Mouse (Mus musculus): ENCODE measurements around the gene Map4k1. TPM values are rescaled to one million over a fixed set of nuclear protein-coding genes. Genes with fewer than 3 reads are reported as not detected.

Gene Map4k1
- total RNA-seq, 4 experiments from 2014 or later, result 0.50 to 1.1 (median 0.74) TPM

Small RNA genes within 50 kb of the gene (microRNA-seq; reads per million reads assigned to microRNA genes)
- not detected for gene Gm44408

Other genes starting within 250 kb of the Map4k1 start
- gene Mrps12, start 240.2 kb upstream of the Map4k1 start, total RNA-seq (2022), result 10 to 100 TPM; 64.0 to 72.6 (median 67.4) TPM
- gene Sars2, start 240.1 kb upstream of the Map4k1 start, total RNA-seq (2022), result 10 to 100 TPM; 13.1 to 15.0 (median 13.7) TPM
- not detected for gene Ccer2, start 225.9 kb upstream of the Map4k1 start, total RNA-seq (2022)
- 10 to 100 TPM; 84.0 to 92.6 (median 90.8) TPM for gene Sirt2, start 215.3 kb upstream of the Map4k1 start, total RNA-seq (2022)
- 10 to 100 TPM; 22.8 to 29.1 (median 28.1) TPM for gene Nfkbib, start 214.5 kb upstream of the Map4k1 start, total RNA-seq (2022)
- gene Rinl, start 193.1 kb upstream of the Map4k1 start, total RNA-seq (2022), result 1 to 10 TPM; 1.4 to 3.0 (median 1.6) TPM
- 100 to 1,000 TPM; 185 to 230 (median 214) TPM for gene Hnrnpl, start 173.5 kb upstream of the Map4k1 start, total RNA-seq (2022)
- 1,000 to 10,000 TPM; 2,066 to 2,754 (median 2,219) TPM for gene Ech1, start 156.8 kb upstream of the Map4k1 start, total RNA-seq (2022)
- gene Lgals4, start 148.2 kb upstream of the Map4k1 start, total RNA-seq (2022), result 10 to 100 TPM; 17.3 to 32.1 (median 24.6) TPM
- 1 to 10 TPM in 1 of 4 experiments, not detected in 3; 1.3 TPM for gene Lgals7, start 118.2 kb upstream of the Map4k1 start, total RNA-seq (2022)
- under 1 TPM; 0.12 to 0.32 (median 0.23) TPM for gene Capn12, start 100.6 kb upstream of the Map4k1 start, total RNA-seq (2022)
- gene Actn4, start 19.7 kb upstream of the Map4k1 start, total RNA-seq (2022), result 10 to 100 TPM; 57.8 to 82.0 (median 75.8) TPM
- 100 to 1,000 TPM; 152 to 167 (median 158) TPM for gene Eif3k, start 186 bp upstream of the Map4k1 start, total RNA-seq (2022)
- gene Ryr1, start 143.1 kb downstream of the Map4k1 start, total RNA-seq (2022), result 1 to 10 TPM in 2 of 4 experiments, under 1 TPM in 2; 0.79 to 1.5 (median 0.92) TPM
- 1 to 10 TPM in 3 of 4 experiments, under 1 TPM in 1; 1.00 to 1.5 (median 1.2) TPM for gene Rasgrp4, start 152.8 kb downstream of the Map4k1 start, total RNA-seq (2022)
- 10 to 100 TPM; 10.4 to 12.6 (median 10.8) TPM for gene Fam98c, start 174.2 kb downstream of the Map4k1 start, total RNA-seq (2022)
- gene Ggn, start 188.2 kb downstream of the Map4k1 start, total RNA-seq (2022), result under 1 TPM in 3 of 4 experiments, not detected in 1; 0.14 to 0.37 (median 0.28) TPM
- gene Spred3, start 188.4 kb downstream of the Map4k1 start, total RNA-seq (2022), result under 1 TPM; 0.23 to 0.75 (median 0.52) TPM
- gene Psmd8, start 198.7 kb downstream of the Map4k1 start, total RNA-seq (2022), result 100 to 1,000 TPM; 116 to 132 (median 121) TPM
- gene Catsperg1, start 232.0 kb downstream of the Map4k1 start, total RNA-seq (2022), result under 1 TPM in 3 of 4 experiments, not detected in 1; 0.24 to 0.34 (median 0.25) TPM